Mouse (Mus musculus): ENCODE measurements around the gene Adora1.

Adora1 gene

GRCm38 (mm10) chr1:134152626-134153590, 82.3 kb downstream of the Adora1 start:
- no peak for DNase-seq (ENCODE audit: low read depth)

- DNase-seq (ENCODE audit: low read depth), result peak; percentile 93
Observed at GRCm38 (mm10) chr1:134151655-134152412, 83.4 kb downstream of the Adora1 start.

GRCm38 (mm10) chr1:134150745-134151144, 84.5 kb downstream of the Adora1 start:
- DNase-seq (ENCODE audit: low read depth), result no peak

- DNase-seq (ENCODE audit: low read depth), result no peak
Observed at GRCm38 (mm10) chr1:134150076-134150475, 85.2 kb downstream of the Adora1 start.
